Comparison of ENCODE assay signal across 13 mouse cellular contexts in the genomic region with DNA sequence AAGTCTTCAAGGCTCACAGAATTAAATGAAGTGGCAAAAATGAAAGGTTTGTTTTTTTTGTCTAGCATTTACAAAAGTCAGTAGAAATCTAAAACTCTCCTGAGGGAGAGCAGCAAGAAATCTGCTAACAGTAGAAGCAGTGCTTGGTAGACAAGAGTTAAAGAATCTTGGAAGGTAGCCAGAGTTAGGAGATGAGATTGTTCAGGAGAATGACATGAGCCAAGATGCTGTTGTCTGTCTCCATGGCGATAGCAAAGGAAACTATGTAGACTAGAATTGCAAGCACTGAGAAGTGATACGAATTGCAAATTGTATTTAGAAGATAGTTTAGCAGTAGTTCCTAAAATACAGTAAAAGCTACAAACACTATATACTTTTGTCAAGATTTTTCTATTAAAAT. TPM values are rescaled to one million over a fixed set of nuclear protein-coding genes. Genes with fewer than 3 reads are reported as not detected.
A peak's percentile ranks its signal among the peaks of the same experiment; 100 is the strongest.
DNase-seq lines count a peak whose midpoint lies in the region; ATAC-seq and TF ChIP-seq lines count a peak whose summit lies in the region.
"Had no signal": no experiment of that assay in that cellular context is flagged by ENCODE, and none has a peak within 500 bp of the region (broad histone marks: within the 10 kb centered on the region; RNA-seq: fewer than 3 reads in every experiment).

No protein-coding gene starts in this region.

- H3K4me1 ChIP-seq in hindbrain, embryonic 16.5 days (ENCODE audit: control insufficient read depth, insufficient read depth, low read depth, low read length): peaks cover 11% of the 10 kb centered on the region
- H3K4me1 ChIP-seq in hindbrain, embryonic 12.5 days: peaks cover 22% of the 10 kb centered on the region
- no peaks in the 10 kb centered on the region; the same call in 1 of the 2 replicates for H3K4me1 ChIP-seq in midbrain, postnatal 0 days (ENCODE audit: insufficient read depth, low read length)
- H3K4me1 ChIP-seq in midbrain, embryonic 13.5 days (replicated peaks): peaks cover 39% of the 10 kb centered on the region

- H3K36me3 ChIP-seq in hindbrain, embryonic 16.5 days (ENCODE audit: control insufficient read depth, insufficient read depth, low read length): peaks cover 10% of the 10 kb centered on the region
- peaks cover 16% of the 10 kb centered on the region for H3K36me3 ChIP-seq in hindbrain, embryonic 12.5 days
- peaks cover 12% of the 10 kb centered on the region for H3K36me3 ChIP-seq in midbrain, postnatal 0 days (ENCODE audit: insufficient read depth, low read length)
- H3K36me3 ChIP-seq in midbrain, embryonic 13.5 days: peaks cover 23% of the 10 kb centered on the region

- no peaks in the 10 kb centered on the region for H3K27me3 ChIP-seq in hindbrain, embryonic 16.5 days (replicated peaks; ENCODE audit: control insufficient read depth, insufficient read depth, low read length)
- no peaks in the 10 kb centered on the region for H3K27me3 ChIP-seq in hindbrain, embryonic 12.5 days
- no peaks in the 10 kb centered on the region for H3K27me3 ChIP-seq in midbrain, postnatal 0 days (ENCODE audit: insufficient read depth, low read length)
- no peaks in the 10 kb centered on the region for H3K27me3 ChIP-seq in midbrain, embryonic 13.5 days
- H3K27me3 ChIP-seq: embryonic facial prominence, embryonic 13.5 days had no signal

- H3K4me3 ChIP-seq in hindbrain, embryonic 16.5 days (ENCODE audit: low read length): no peak overlapping the region
- H3K4me3 ChIP-seq in hindbrain, embryonic 12.5 days: no peak overlapping the region
- no peak overlapping the region for H3K4me3 ChIP-seq in midbrain, postnatal 0 days (ENCODE audit: low read depth, low read length)
- H3K4me3 ChIP-seq in midbrain, embryonic 13.5 days (replicated peaks): no peak overlapping the region
- H3K4me3 ChIP-seq: embryonic facial prominence, embryonic 13.5 days; myocyte had no signal

- H3K27ac ChIP-seq in hindbrain, embryonic 16.5 days (ENCODE audit: low read depth, low read length): no peak overlapping the region
- H3K27ac ChIP-seq in hindbrain, embryonic 12.5 days: no peak overlapping the region
- no peak overlapping the region for H3K27ac ChIP-seq in midbrain, postnatal 0 days (ENCODE audit: low read depth, low read length)
- no peak overlapping the region for H3K27ac ChIP-seq in midbrain, embryonic 13.5 days
- H3K27ac ChIP-seq: embryonic facial prominence, embryonic 13.5 days had no signal

- DNase-seq in embryo, embryonic 10.5 days (ENCODE audit: low spot score): peak; percentile 7
- no peak for DNase-seq in embryo, embryonic 10 days (ENCODE audit: low spot score)
- DNase-seq in midbrain, postnatal 0 days (ENCODE audit: low spot score): peak; percentile 84
- peak; percentile 58 for DNase-seq in lung, postnatal 25 days (ENCODE audit: low spot score)
- no peak for DNase-seq in B cell, adult 2 months

- ATAC-seq in hindbrain, embryonic 16.5 days: no peak
- no peak for ATAC-seq in hindbrain, embryonic 12.5 days (ENCODE audit: low FRiP score)
- no peak for ATAC-seq in midbrain, postnatal 0 days (ENCODE audit: low FRiP score)
- ATAC-seq in midbrain, embryonic 13.5 days: no peak

- no peak for TF ChIP-seq CTCF in midbrain, postnatal 0 days (IDR thresholded peaks at IDR 0.05)

- WGBS in hindbrain, embryonic 16.5 days: 13% methylated on average over 2 of the region's 2 CpGs
- WGBS in hindbrain, embryonic 12.5 days: 54% methylated on average over 2 of the region's 2 CpGs
- WGBS in midbrain, postnatal 0 days: 25% methylated on average over 2 of the region's 2 CpGs
- WGBS in midbrain, embryonic 13.5 days: 32% methylated on average over 2 of the region's 2 CpGs

- no peak overlapping the region for H3K9ac ChIP-seq in hindbrain, embryonic 16.5 days (ENCODE audit: low read depth, low read length)
- H3K9ac ChIP-seq in hindbrain, embryonic 12.5 days: no peak overlapping the region
- no peak overlapping the region for H3K9ac ChIP-seq in midbrain, postnatal 0 days (replicated peaks; ENCODE audit: low read length, poor library complexity, severe bottlenecking)
- H3K9ac ChIP-seq in midbrain, embryonic 13.5 days (replicated peaks): no peak overlapping the region
- H3K9ac ChIP-seq: embryonic facial prominence, embryonic 13.5 days had no signal

- no peaks in the 10 kb centered on the region for H3K9me3 ChIP-seq in hindbrain, embryonic 16.5 days (ENCODE audit: control insufficient read depth, low read length)
- H3K9me3 ChIP-seq in hindbrain, embryonic 12.5 days (replicated peaks): no peaks in the 10 kb centered on the region
- no peaks in the 10 kb centered on the region for H3K9me3 ChIP-seq in midbrain, postnatal 0 days (ENCODE audit: low read length)
- no peaks in the 10 kb centered on the region for H3K9me3 ChIP-seq in midbrain, embryonic 13.5 days
- H3K9me3 ChIP-seq: embryonic facial prominence, embryonic 13.5 days had no signal

- 0 out of 2 replicates have a peak overlapping the region, but pooled peaks have one; percentile 10 for H3K4me2 ChIP-seq in hindbrain, embryonic 16.5 days (ENCODE audit: low read length)
- no peak overlapping the region for H3K4me2 ChIP-seq in hindbrain, embryonic 12.5 days (replicated peaks)
- H3K4me2 ChIP-seq in midbrain, postnatal 0 days (ENCODE audit: low read depth, low read length, poor library complexity, severe bottlenecking): no peak overlapping the region
- no peak overlapping the region for H3K4me2 ChIP-seq in midbrain, embryonic 13.5 days (replicated peaks)
- H3K4me2 ChIP-seq: embryonic facial prominence, embryonic 13.5 days had no signal

RNA-seq across cellular contexts. Expression of a gene that starts 3.6 kb away (rescaled TPM):
- polyA plus RNA-seq in hindbrain, embryonic 16.5 days (2015; fragmentation: Nextera tagmentation; extraction: Ambion mirVana): 14.8 and 16.4 TPM in 2 replicates
- 23.9 and 24.0 TPM in 2 replicates for polyA plus RNA-seq in hindbrain, embryonic 12.5 days (2016; fragmentation: Nextera tagmentation; extraction: Ambion mirVana)
- total RNA-seq in midbrain, postnatal 0 days (2014; rRNA removed): 11.8 and 13.4 TPM in 2 replicates
- 10.7 and 11.9 TPM in 2 replicates for polyA plus RNA-seq in midbrain, postnatal 0 days (2015; fragmentation: Nextera tagmentation; extraction: Ambion mirVana)
- 19.6 and 21.4 TPM in 2 replicates for polyA plus RNA-seq in midbrain, embryonic 13.5 days (2015; fragmentation: Nextera tagmentation; extraction: Ambion mirVana)

RNA-seq across cellular contexts. Expression of a gene that starts 29.4 kb away (rescaled TPM):
- polyA plus RNA-seq in hindbrain, embryonic 16.5 days (2015; fragmentation: Nextera tagmentation; extraction: Ambion mirVana): not detected in 2 replicates
- 0.09 TPM in 1 of 2 replicates, not detected in the other for polyA plus RNA-seq in hindbrain, embryonic 12.5 days (2016; fragmentation: Nextera tagmentation; extraction: Ambion mirVana)
- total RNA-seq in midbrain, postnatal 0 days (2014; rRNA removed): not detected in 2 replicates
- polyA plus RNA-seq in midbrain, postnatal 0 days (2015; fragmentation: Nextera tagmentation; extraction: Ambion mirVana): 0.06 TPM in 1 of 2 replicates, not detected in the other
- polyA plus RNA-seq in midbrain, embryonic 13.5 days (2015; fragmentation: Nextera tagmentation; extraction: Ambion mirVana): 0.16 TPM in 1 of 2 replicates, not detected in the other
- total RNA-seq: left cerebral cortex, postnatal 10 days had no signal
- polyA plus RNA-seq: myocyte had no signal

RNA-seq across cellular contexts. Expression of a gene that starts 40.9 kb away (rescaled TPM):
- polyA plus RNA-seq in hindbrain, embryonic 16.5 days (2015; fragmentation: Nextera tagmentation; extraction: Ambion mirVana): not detected in 2 replicates
- polyA plus RNA-seq in hindbrain, embryonic 12.5 days (2016; fragmentation: Nextera tagmentation; extraction: Ambion mirVana): 0.20 TPM in 1 of 2 replicates, not detected in the other
- 0.16 TPM in 1 of 2 replicates, not detected in the other for total RNA-seq in midbrain, postnatal 0 days (2014; rRNA removed)
- not detected in 2 replicates for polyA plus RNA-seq in midbrain, postnatal 0 days (2015; fragmentation: Nextera tagmentation; extraction: Ambion mirVana)
- polyA plus RNA-seq in midbrain, embryonic 13.5 days (2015; fragmentation: Nextera tagmentation; extraction: Ambion mirVana): not detected in 2 replicates
- total RNA-seq: left cerebral cortex, postnatal 10 days had no signal
- polyA plus RNA-seq: embryonic facial prominence, embryonic 13.5 days; intestine, embryonic 14.5 days; lung, embryonic 16.5 days; myocyte had no signal

RNA-seq across cellular contexts. Expression of a gene that starts 49.9 kb away (rescaled TPM):
- polyA plus RNA-seq in hindbrain, embryonic 16.5 days (2015; fragmentation: Nextera tagmentation; extraction: Ambion mirVana): 3.0 and 3.2 TPM in 2 replicates
- polyA plus RNA-seq in hindbrain, embryonic 12.5 days (2016; fragmentation: Nextera tagmentation; extraction: Ambion mirVana): 5.4 and 5.5 TPM in 2 replicates
- total RNA-seq in midbrain, postnatal 0 days (2014; rRNA removed): 24.6 and 28.1 TPM in 2 replicates
- 2.8 TPM in 2 replicates for polyA plus RNA-seq in midbrain, postnatal 0 days (2015; fragmentation: Nextera tagmentation; extraction: Ambion mirVana)
- polyA plus RNA-seq in midbrain, embryonic 13.5 days (2015; fragmentation: Nextera tagmentation; extraction: Ambion mirVana): 3.9 and 4.1 TPM in 2 replicates

RNA-seq across cellular contexts. Expression of a gene that starts 54.9 kb away (rescaled TPM):
- not detected in 2 replicates for polyA plus RNA-seq in hindbrain, embryonic 16.5 days (2015; fragmentation: Nextera tagmentation; extraction: Ambion mirVana)
- not detected in 2 replicates for polyA plus RNA-seq in hindbrain, embryonic 12.5 days (2016; fragmentation: Nextera tagmentation; extraction: Ambion mirVana)
- total RNA-seq in midbrain, postnatal 0 days (2014; rRNA removed): not detected in 2 replicates
- polyA plus RNA-seq in midbrain, postnatal 0 days (2015; fragmentation: Nextera tagmentation; extraction: Ambion mirVana): not detected in 2 replicates
- polyA plus RNA-seq in midbrain, embryonic 13.5 days (2015; fragmentation: Nextera tagmentation; extraction: Ambion mirVana): not detected in 2 replicates
- total RNA-seq: left cerebral cortex, postnatal 10 days had no signal
- polyA plus RNA-seq: embryonic facial prominence, embryonic 13.5 days; intestine, embryonic 14.5 days; lung, embryonic 16.5 days; myocyte had no signal

Comparison
In these comparisons a context has a peak if more than half of its experiments do, and no peak if none do; other contexts are left out.
1. DNase-seq: peak in embryo, embryonic 10.5 days (single experiment), midbrain, postnatal 0 days (single experiment) and lung, postnatal 25 days (single experiment); none in embryo, embryonic 10 days (single experiment) and B cell, adult 2 months (0 of 2).